Mouse (Mus musculus) spleen, adult 18-20 months (tissue): ENCODE data around the gene Cnr2.

Experiments used
- DNase-seq, 2 experiments: peaks; one replicate each; pipeline ENCODE4 v3.0.0; 2022; ENCODE audit warnings: mixed read lengths in 2 of 2

The Cnr2 gene

DNA sequence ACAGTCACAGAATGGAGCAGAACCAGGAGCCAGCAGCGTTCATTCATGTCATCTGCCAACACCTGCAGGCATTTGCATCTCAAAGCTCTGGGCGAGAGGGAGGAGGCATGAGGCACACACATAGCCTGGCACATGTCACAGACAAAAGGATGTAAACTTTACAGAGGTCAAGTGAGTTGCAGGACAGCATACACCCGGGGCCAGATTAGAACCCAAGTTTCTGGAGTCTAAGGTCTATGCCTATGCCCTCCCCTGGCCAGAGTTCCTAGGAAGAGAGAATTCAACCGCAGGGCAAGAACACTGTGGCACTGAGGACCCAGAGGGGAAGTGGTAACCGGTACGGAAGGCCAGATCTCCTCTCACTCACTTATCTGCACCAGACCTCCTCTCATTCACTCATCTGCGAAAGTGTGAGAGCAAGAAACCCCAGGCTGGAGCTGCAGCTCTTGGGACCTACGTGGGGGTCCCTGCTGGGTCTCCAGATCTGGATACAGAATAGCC, at the start of gene Cnr2:
Gene Cnr2 (plus strand): TSS at position 324 of the 501 bp plus-strand sequence.
- DNase-seq, result peak; percentile 49 to 60

GRCm38 (mm10) chr4:135847581-135847980, 47.6 kb upstream of the Cnr2 start:
- DNase-seq, result no peak

GRCm38 (mm10) chr4:135850411-135851095, 44.6 kb upstream of the Cnr2 start:
- no peak for DNase-seq

DNA sequence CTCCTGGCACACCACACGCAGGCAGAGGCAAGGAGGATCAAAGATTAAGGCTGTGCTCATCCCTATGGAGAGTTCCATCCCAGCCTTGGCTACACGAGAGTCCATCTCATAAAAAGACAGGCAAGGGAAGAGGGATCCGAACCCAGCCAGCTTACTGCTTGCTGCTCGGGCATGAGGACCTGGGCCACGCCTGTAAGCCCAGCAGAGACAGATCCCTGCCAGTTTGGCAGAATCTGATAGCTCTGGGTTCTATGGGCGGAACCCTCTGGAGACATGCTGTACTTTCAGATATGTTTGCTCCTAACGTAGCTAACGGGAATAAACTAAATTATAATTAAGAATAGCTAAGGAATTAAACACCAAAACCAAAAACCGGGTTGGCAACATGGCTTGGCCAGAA, 43.3 kb upstream of the Cnr2 start:
- no peak for DNase-seq

DNA sequence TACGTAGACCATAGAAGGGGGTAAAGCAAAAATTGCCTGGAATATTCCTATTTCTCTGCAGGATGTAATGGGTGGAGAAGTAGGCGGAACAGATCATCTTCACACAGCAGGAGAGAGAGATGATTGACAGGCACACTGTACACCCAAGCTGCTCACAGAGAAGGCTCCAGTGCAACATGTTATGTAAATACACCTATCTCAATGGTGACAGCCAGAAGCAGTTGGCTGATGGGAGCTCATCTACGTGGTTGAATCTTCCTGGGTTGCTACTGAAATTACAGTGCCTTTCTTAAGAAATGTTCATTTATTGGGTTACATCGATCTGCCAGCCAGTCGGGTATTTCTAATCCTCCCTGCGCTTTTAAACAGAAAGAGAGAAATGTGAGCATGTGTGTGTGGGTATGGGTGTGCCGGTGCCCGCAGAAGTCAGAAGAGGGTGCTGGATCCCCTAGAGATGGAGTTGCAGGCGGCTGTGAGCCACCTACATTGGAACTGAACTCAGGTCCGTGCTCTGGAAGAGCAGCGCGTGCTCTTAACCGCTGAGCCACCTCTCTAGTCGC, 41.1 kb upstream of the Cnr2 start:
- no peak for DNase-seq

DNA sequence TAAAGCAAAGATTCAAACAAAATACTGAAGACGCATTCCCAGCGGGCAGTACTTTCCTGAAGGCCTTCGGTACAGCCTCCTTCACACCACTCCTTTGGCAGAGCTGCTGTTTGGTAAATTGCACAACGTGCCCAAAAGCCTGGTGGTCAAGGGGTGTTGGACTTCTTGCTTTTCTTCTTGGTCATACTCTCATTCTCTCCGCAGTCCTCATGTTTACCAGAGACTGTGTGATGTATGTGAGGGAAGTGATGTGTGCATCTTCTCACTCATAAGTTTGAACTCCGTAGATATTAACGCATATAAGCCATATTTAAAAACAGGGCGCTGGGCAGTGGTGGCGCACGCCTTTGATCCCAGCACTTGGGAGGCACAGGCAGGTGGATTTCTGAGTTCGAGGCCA, 40.6 kb upstream of the Cnr2 start:
- no peak for DNase-seq

DNA sequence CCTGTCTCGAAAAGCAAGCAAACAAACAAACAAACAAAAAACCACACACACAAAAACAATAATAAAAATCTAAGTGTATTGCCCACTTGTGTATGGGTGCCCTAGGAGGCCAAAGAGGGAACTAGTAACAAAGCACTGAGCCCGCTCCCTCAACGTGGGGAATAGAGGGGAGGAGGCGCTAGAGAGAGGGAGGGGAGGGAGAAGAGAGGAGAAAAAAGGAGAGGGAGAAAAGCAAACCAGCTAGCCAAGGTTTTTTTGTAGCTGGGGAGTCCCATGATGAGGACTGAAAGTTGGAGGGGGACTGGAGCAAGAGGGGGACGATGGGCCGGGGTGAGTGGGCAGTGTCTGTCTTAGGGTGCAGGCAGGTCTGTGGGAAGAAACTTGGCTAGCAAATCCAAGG, 40.1 kb upstream of the Cnr2 start:
- no peak for DNase-seq

- DNase-seq, result peak; percentile 90 to 95
Observed at GRCm38 (mm10) chr4:135855536-135856222, 39.5 kb upstream of the Cnr2 start, which contains the start of gene Srsf10. Gene Srsf10, plus strand, starts transcription at chr4:135855747.

GRCm38 (mm10) chr4:135856223-135857091, 38.7 kb upstream of the Cnr2 start:
- peak; percentile 45 to 50 for DNase-seq

DNA sequence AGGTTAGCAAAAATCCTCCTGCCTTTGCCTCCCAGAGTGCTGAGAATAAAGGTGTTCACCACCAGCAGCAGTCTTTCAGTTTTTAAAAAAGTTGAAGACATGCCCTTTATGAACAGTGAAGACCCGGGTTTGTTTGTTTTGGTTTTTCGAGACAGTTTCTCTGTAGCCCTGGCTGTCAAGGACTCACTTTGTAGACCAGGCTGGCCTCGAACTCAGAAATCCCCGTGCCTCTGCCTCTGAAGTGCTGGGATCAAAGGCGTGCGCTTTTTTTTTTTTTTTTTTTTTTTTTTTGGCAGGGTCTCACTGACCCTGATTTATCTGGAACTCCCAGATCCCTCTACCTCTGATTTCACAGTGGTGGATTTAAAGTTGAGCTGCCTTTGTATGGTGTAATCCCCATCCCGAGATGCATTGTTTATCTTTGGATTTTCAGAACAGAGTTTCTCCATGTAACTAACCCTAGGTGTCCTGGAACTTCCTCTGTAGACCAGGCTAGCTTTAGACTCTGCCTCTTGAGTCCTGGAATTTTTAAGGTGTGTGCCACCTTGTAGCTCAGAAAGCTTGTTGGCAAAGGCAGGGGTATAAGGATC, 37.5 kb upstream of the Cnr2 start:
- no peak for DNase-seq

DNA sequence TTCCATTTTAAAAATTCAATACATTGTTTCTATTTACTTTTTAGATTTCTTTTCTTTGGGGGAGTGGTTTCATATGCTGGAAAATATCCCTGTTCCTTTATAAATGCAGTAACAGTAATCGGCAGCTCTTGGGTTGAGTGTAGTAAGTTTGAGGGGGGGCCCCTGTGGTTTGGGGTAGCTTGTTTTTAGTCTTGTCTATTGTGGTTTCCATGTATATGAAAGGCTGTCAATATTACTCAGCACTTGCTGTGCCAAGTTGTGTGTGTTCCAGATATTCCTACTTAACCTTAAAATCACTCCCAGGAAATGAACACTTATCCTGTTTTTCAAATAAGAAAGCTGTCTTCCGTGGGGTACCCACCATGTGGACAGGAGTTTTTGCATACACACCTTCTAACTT, 26.2 kb upstream of the Cnr2 start:
- no peak for DNase-seq

GRCm38 (mm10) chr4:135870227-135871023, 24.8 kb upstream of the Cnr2 start:
- DNase-seq, result no peak

- DNase-seq, result no peak
Observed at GRCm38 (mm10) chr4:135872015-135872414, 23.2 kb upstream of the Cnr2 start.

- DNase-seq, result no peak
Observed at GRCm38 (mm10) chr4:135872589-135873391, 22.4 kb upstream of the Cnr2 start.

DNA sequence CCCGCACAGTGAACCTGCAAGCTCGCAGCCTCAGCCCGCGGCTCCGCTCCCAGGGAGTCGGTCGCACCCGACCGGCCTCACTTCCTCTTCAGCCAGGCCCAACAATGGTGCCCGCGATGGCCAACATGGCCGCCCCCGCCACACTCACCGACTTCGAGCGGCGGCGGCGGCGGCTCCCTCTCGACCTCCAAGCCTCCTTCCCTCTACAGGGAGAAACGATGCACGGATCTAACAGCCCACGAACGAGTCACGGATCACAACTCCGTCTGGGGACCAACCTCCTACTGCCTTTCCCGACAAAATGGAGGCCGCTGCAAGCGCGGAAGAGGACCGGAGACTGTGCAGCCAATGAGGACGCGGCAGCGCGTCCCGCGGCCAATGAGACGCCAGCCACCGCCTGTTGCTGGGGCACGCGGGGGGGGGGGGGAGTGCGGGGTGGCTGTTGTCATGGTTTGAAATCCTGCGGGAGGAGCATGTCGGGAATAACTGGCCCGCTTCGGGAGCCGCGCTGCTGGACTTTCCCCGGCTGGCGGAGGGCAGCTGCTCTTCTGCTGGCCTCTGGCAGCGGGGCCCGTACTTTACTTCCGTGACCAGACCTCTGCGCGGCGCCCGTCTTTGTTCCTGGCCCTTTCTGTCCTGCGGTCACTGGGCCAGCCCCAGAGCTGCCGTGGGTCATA, 21.5 kb upstream of the Cnr2 start, which contains the start of gene Pnrc2:
Gene Pnrc2 (minus strand): TSS at position 325 of the 677 bp plus-strand sequence.
- peak; percentile 83 for DNase-seq

- DNase-seq, result no peak
Observed at GRCm38 (mm10) chr4:135874564-135875535, 20.3 kb upstream of the Cnr2 start.

DNA sequence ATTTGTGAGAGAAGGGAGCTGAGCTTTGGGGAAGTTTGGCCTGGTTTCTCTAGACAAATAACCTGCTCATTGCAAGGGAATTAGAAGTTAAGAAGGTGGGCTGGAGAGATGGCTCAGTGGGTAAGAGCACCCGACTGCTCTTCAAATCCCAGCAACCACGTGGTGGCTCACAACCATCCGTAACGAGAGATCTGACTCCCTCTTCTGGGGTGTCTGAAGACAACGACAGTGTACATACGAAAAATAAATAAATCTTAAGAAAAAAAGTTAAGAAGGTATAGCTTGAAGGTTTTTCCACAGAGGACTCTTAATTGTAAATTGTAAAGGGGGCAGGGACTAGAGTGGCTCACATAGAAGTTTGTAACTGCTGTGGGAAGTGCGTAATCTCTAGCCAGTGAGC, 19.6 kb upstream of the Cnr2 start:
- DNase-seq, result no peak

DNA sequence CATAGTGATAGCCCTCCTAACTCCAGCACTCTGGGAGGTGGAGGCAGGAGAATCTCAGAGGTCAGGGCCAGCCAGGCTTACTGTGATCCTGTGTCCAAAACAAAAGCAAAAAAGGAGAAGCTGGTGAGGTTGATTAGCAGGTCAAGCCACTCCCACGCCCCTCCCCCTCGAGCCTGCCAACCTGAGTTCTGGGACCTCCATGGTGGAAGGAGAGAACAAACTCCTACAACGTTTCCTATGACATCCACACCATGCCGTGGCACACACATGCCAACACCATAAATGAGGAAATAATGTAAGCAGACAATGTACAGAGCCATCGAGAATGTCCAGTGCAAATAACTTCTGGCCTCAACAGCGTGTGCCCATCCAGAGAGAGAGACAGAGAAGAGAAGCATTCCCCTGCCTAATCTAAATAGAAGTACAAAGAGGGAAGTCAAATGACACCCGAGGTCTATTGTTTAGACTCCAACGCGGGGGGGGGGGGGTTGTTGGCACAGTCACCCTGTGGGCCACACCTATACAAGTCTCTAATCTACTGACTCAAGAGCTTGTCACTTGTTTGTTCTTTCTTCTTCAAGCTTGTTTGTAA, 19.1 kb upstream of the Cnr2 start:
- DNase-seq, result peak; percentile 69 to 76
